Mouse (Mus musculus) frontal cortex, adult 2 months (tissue): ENCODE measurements at regions not wholly inside any gene's neighbourhood (a gene's known extent, or its start where the extent isn't known, plus 50 kb on each side); places are given as distances from the start of the nearest gene placed in this dataset.
A peak's percentile ranks its signal among the peaks of the same experiment; 100 is the strongest.

Source experiments
- DNase-seq, 2 experiments: peaks; one replicate each; pipeline ENCODE4 v3.0.0; 2022; ENCODE audit warnings: low spot score in 1 of 2; ENCODE audit errors: extremely low spot score in 1 of 2

DNA sequence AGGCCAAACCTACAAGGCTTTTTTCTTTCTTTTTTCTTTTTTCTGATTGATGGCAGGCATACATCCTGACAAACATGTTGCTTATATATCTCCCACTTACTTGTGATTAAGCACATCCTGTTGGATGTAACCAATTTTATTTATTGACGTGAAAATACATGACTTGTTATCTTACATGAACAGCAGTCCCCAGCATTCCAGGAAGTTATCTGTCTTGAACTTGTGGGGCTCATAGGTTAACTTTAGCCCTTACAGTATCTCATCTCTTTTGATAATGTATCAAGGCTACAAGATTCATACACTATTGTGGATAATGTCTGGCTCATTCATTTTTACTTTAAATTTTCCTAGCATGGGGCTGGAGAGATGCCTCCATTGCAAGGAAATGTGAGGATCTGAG is 852.0 kb upstream of the Agtr1b start:
- no peak for DNase-seq

- DNase-seq: no peak
Measured at GRCm38 (mm10) chr3:21241184-21241583, 835.3 kb upstream of the Tbl1xr1 start.

- peak in 1 of 2 experiments; percentile 16 for DNase-seq
Measured at GRCm38 (mm10) chr3:21256129-21256760, 820.2 kb upstream of the Tbl1xr1 start.

- no peak for DNase-seq
Measured at GRCm38 (mm10) chr3:21263317-21263716, 813.1 kb upstream of the Tbl1xr1 start.

DNA sequence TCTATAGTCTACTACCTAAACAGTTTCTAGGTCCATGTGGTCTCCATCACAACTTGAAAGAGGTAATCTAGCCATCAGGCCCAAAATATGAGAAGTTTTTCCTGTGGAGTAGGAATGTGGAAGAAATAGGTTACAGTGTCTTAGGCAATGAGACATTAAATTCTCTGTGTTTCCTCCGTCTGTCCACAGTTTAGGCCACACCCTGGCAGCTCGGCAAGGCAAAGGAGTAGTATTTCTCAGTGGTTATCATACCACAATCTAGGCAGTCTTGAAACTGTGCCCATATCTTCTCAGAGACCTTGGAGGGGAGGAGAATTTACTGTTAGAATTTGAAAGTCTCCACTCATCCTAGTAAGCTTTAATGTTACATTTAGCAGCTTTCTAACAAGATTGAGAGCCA is 811.0 kb upstream of the Tbl1xr1 start:
- DNase-seq: no peak

DNA sequence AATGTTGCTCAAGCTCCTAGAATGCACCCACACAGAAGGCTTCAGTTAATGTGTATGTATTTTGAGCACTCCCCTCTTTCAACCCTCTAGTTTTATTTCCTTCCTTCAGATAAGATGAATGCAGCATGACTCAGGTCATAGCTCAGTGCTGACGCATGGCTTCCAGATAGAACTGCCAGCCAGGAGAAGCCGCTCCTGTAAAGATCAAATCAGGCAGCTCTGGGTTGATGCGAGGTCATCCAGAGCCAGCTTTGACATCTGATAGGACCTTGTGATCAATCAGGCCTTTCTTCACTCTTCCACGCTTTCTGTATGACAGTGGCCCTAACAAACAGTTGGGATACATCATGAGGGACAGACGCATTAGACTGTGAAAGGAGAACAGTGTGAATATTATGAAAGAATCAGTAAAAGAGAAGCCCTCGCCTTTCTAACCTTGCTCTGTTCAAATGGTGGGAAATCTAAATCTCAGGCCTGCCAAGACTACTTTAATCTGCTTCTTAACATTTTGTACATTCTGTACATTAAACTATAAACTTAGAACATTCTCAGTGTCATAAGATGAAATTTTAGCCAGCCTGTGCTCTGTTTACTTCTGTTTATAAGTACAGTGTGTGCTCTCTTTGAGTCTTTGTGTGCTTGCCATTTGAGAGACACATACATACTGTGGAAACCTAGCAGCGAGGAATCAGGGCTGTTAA is 807.9 kb upstream of the Tbl1xr1 start:
- peak in 1 of 2 experiments; percentile 22 for DNase-seq

- no peak for DNase-seq
Measured at GRCm38 (mm10) chr3:21269130-21269440, 807.4 kb upstream of the Tbl1xr1 start.

GRCm38 (mm10) chr3:21270788-21271187 is 805.7 kb upstream of the Tbl1xr1 start:
- peak in 1 of 2 experiments; percentile 9 for DNase-seq

- no peak for DNase-seq
Measured at GRCm38 (mm10) chr3:21272219-21272618, 804.2 kb upstream of the Tbl1xr1 start.

DNA sequence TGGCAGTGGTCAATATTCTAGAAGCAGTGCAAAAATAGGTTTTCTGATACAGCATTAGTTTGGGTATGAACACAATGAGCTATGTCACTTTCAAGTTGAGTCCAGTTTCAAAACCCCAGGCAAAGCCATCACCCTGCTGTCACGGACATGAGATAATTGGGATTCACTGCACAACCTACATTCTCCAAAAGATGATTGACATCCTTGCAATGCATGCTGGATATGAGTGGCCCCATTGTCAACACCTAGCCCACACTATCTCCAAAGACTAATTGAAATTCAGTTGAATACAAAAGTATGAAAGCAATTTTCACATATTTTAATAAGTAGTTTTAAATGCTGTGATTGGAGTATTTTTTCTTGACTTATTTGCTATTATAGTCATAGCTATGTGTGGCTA is 783.7 kb upstream of the Tbl1xr1 start:
- DNase-seq: no peak

GRCm38 (mm10) chr3:21293308-21293707 is 783.1 kb upstream of the Tbl1xr1 start:
- DNase-seq: peak in 1 of 2 experiments; percentile 13

GRCm38 (mm10) chr3:21294776-21295175 is 781.7 kb upstream of the Tbl1xr1 start:
- no peak for DNase-seq

GRCm38 (mm10) chr3:21296581-21297110 is 779.8 kb upstream of the Tbl1xr1 start:
- no peak for DNase-seq

GRCm38 (mm10) chr3:21325329-21325896 is 751.0 kb upstream of the Tbl1xr1 start:
- DNase-seq: no peak

GRCm38 (mm10) chr3:21341916-21342315 is 734.5 kb upstream of the Tbl1xr1 start:
- DNase-seq: no peak

DNA sequence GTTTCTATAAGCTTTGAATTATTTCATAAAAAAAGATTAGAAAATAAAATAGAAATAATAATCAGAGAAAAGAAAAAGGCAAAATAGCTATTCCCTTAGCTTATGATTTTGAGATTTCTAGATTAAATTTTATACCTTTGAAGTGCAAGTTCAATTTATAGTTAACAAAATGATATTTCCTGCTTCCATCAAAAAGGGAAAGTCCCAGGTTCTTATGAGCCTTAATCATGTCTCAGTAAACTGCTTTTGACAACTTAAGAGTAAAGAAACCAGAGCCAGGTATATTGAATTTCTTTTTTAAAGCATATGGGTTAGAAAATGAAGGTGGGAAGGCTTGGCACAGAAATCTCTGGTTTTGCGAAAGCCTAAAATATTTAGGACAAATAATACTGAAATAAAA is 733.4 kb upstream of the Tbl1xr1 start:
- DNase-seq: no peak

DNA sequence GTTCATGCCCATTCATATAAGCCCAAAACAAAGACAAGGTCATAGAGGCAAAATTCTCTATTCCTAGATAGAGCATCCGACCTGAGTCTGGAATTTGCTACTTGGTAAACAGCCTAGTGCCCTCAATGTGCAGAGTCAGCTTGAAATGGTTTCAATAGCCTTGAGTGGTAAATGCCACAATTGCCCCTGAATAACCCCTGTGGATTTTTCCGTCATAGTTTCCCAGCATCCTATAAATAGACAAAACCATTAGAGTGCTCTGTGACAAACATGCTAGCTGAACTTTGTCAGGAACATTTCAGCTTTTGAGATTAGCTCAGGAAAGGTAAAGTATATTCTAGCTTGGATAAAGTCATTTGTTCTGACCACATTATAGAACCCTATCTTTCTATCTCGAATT is 727.0 kb upstream of the Tbl1xr1 start:
- DNase-seq: no peak

DNA sequence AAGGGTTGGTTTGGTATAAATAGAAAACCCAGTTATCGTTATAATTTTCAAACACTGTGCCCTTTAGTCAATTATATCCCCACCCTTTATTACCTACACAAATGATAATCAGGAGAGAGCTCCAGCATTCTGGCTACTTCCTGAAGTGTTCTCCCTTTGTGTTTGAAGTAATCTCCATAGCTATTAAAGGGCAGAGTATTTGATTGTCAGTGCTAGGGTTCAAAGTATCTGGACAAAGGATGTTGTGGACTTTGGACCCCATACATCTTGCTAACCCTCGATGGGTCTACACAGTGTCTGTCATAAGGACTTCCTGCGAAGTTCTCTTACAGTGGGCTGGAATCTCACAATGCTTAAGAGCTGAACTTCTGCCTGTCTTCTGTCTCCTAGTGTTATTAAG is 720.3 kb upstream of the Tbl1xr1 start:
- DNase-seq: no peak

DNA sequence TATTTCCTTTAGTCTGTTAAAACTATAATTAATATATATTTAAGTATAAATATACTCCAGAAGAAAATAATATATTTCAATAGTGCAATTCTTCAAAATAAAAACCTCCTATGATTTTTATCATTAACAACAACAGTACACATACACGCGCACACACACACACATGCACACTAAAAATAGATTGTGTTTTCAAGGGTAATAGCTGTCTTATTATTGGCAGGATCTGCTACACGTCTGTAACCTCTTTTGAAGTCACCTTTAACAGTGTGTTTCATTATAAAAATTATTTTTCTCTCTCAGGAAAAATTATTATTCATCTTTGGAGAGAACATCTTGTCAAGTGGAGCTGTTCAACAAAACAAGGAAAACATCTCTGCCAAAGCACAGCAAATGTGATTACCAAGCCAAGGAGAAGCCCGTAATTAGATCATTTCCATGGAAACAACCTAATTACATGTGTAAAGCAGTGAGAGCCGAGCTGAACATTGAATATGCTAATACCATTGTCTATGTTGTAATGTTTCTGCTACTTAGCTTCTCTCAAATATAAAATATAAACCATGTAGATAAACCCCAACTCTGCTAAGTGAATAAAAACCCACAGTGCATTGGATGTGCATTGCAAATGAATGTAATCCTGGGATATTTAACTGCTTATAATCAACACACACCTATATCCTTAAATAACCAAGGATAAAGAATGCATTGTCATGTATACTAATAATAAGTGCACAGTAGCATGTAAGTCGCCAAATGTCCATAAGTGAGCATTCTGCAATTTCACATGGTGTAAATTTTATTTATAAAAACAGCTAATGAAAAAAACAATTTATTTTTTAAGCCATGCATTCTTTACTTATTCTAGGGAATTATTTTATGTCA is 719.4 kb upstream of the Tbl1xr1 start:
- DNase-seq: peak; percentile 26 to 65

DNA sequence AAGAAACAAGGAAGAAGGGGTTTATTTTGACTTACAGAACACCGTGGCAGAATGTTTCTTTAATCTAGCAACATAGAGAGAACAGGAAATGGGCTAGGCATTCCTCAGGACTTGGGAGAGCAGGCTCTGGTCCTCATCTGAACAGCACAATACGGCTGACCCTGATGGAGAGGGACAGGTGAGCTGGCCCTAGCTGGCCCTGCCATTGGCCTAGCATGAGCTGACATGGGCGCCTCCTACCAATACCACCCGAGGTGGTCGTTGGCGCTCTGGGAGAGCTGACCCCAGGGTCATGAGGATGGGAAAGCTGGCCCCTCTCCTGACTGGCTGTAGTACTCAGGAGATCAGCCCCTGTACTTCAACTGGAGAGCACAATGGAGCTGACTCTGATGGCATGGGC is 718.4 kb upstream of the Tbl1xr1 start:
- no peak for DNase-seq

- DNase-seq: no peak
Measured at GRCm38 (mm10) chr3:21361069-21361468, 715.4 kb upstream of the Tbl1xr1 start.
